Mouse (Mus musculus) lung, postnatal 25 days (tissue): ENCODE data around the gene Gm35549.
"Not testable (repeated sequence)": the region's sequence is repeated elsewhere in the genome, so short reads cannot be mapped to it uniquely, and the experiment has no call there.

ENCODE experiments used
- DNase-seq: peaks from one replicate; pipeline ENCODE4 v3.0.0; 2022; ENCODE audit warnings: low spot score

The Gm35549 gene

GRCm38 (mm10) chr9:122843760-122844159 is at the start of gene Gm35549:
TSS of gene Gm35549 (minus strand) at chr9:122844035.
- DNase-seq: peak; percentile 57

DNA sequence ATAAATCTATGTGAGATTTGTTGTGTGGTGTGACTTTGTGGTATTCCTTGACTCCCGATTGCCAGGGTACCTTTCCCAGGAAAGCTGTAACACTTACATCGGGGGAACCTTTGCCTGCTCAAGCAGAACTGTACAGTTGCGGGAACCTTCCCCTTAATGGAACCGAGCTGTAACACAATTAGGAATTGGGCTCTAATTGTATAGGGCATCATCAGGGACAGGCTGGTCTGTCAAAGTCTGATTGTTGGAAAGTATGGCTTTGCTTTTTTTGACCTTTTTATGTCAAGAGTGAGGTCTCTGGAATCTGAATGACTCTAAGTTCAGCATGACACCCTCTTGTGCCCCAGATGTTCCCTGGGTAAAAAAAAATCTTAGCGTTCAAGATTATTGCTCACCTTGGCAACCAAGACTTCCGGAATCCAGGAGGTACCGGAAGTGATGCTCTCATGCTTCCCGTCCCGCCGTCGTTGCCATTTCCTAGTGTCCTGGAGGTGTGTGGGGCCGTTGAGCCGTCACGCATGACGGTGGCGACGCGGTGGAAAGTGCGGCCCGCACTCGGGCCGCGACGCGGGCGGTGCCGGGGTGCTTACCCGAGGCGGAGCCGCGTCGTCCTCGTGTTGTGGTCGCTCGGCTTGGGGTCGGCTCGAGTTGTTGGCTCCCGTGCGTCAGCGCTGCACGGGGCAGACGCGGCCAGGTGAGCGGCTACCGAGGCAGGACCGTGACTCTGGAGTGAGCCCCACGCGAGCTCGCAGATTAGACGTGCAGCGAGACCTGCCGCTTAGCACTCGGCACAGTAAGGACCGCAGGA is 42.7 kb upstream of the Gm35549 start:
- peak; percentile 78 for DNase-seq

- no peak for DNase-seq
These were observed 41.5 kb upstream of the Gm35549 start, which contains the start of gene Zkscan7 for GRCm38 (mm10) chr9:122885385-122885784. TSS of gene Zkscan7 (plus strand) at chr9:122885685.

- no peak for DNase-seq
These were observed 31.3 kb upstream of the Gm35549 start for GRCm38 (mm10) chr9:122875145-122875544.

DNA sequence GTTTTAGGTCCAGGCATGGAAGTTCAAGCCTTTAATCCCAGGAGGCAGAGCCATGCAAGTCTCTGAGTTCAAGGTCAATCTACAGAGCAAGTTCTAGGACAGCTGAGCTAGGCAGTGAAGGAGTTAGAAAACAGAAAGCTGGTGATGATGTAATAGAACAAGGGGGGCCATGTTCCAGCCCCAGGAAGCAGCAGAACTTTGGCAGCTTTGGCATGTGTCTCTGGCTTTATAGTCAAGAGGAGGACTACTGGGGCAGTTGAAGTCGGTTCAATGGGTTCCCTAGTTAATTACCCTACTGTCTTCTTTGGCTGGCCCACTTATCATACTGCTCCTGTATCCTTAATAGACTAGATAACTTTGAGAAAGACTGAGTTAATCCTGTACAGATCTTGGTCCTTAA is 30.8 kb upstream of the Gm35549 start:
- DNase-seq: no peak

DNA sequence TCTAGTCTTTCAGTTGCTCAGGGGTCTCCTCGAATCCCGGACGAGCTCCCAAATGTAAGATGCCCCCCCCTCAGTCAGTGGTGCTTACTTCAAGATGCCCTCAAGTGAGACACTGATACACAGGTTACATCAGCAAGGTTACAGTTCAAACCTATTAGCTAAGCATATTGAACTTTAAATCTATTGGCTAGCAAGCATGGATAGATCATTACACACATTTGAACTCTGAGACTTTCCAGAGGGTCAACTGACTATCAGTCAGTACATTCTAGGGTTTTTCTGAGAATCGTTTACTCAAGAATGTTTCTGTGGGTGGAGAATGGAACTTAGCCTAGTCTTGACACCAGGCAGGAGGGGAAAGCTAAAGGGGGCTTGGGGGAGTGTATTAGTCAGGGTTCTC is 28.8 kb upstream of the Gm35549 start:
- no peak for DNase-seq

GRCm38 (mm10) chr9:122866192-122866591 is 22.4 kb upstream of the Gm35549 start:
- DNase-seq: no peak

- peak; percentile 85 for DNase-seq
These were observed 21.9 kb upstream of the Gm35549 start, which contains the start of gene Zfp445 for GRCm38 (mm10) chr9:122865697-122866166. TSS of gene Zfp445 (minus strand) at chr9:122866006.

DNA sequence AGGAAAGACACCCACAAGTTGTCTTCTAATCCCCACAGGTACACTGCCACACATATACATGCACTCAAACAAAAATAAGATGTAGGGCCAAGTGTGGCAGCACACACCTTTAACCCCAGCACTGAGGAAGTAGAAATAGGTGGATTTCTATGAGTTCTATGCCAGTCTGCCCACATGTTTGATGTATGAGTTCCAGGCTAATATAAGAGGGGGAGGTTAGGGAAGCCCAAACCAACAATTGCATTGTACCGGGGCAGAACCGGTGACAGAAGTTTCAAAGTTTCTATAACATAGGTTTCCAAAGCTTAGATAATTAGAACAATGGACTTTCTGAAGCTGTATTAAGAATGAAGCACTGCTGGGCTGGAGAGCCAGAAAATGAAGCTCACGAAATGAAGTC is 21.0 kb upstream of the Gm35549 start:
- DNase-seq: no peak

- no peak for DNase-seq
These were observed 19.9 kb upstream of the Gm35549 start for GRCm38 (mm10) chr9:122863731-122864130.

GRCm38 (mm10) chr9:122860752-122861151 is 16.9 kb upstream of the Gm35549 start:
- no peak for DNase-seq

- no peak for DNase-seq
These were observed 12.9 kb upstream of the Gm35549 start for GRCm38 (mm10) chr9:122856716-122857115.

DNA sequence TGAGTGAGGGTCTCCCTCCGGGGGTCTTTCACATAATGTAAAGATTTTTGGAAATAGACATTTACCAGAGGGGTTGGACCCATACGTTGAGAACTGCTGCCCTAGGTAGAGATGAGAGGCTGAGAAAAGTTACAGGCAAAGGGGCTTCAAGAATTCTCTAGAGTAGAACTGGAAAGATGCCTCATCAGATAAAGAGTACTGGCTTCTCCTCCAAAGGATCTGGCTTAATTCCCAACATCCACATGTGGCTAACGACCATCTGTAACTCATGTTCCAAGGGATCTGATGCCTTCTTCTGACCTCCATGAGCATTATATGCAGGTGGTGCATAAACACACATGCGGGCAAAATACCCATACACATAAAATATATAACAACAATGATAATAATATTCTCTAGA is 11.8 kb upstream of the Gm35549 start:
- no peak for DNase-seq

- not testable (repeated sequence) for DNase-seq
These were observed 11.3 kb upstream of the Gm35549 start for GRCm38 (mm10) chr9:122855141-122855540.

DNA sequence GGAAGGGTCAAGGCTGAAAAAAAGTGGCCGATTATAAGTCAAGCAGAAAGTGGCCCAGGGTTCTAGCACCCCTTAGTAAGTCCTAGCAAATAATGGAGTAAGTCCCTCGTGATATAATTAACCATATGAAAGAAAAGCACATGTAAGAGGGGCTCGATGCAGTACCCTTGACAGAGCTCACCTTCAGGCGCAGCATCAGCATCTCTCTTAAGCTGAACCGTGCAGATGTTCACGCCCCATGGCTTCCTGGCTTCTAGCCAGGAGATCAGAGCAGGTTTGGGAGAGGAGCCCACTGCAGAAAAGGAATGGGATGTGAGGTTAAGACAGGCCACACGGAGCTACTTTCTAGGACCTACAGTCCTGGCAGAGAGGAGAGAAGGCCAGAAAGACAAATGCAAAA is 10.7 kb upstream of the Gm35549 start:
- no peak for DNase-seq

- not testable (repeated sequence) for DNase-seq
These were observed 4.0 kb upstream of the Gm35549 start for GRCm38 (mm10) chr9:122847811-122848311.

DNA sequence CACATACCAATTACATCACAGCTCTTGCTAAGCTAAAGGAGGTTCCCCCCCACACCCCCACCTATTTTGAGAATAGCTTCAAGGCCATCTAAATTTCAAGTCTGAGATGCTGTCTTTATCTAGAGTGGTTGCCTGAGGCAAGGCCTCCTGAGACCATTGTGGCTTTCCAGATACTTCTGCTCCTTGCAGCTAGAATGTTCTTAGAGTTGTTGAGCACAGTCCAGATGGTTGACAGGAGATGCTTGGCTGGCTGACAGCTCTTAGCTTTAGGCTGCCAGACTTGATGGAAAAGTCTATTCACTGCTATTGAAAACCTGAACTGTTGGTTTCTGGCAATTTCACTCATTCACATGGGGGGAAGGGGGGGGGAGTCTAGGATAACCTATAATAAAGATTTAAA is 2.3 kb upstream of the Gm35549 start:
- no peak for DNase-seq

- DNase-seq: no peak
These were observed 1.8 kb upstream of the Gm35549 start for GRCm38 (mm10) chr9:122845621-122846020.

- peak; percentile 81 for DNase-seq
These were observed 6.2 kb downstream of the Gm35549 start for GRCm38 (mm10) chr9:122837680-122838079.

- no peak for DNase-seq
These were observed 6.6 kb downstream of the Gm35549 start for GRCm38 (mm10) chr9:122837216-122837615.

- DNase-seq: no peak
These were observed 7.0 kb downstream of the Gm35549 start for GRCm38 (mm10) chr9:122836790-122837189.

GRCm38 (mm10) chr9:122836126-122836525 is 7.7 kb downstream of the Gm35549 start:
- DNase-seq: no peak

DNA sequence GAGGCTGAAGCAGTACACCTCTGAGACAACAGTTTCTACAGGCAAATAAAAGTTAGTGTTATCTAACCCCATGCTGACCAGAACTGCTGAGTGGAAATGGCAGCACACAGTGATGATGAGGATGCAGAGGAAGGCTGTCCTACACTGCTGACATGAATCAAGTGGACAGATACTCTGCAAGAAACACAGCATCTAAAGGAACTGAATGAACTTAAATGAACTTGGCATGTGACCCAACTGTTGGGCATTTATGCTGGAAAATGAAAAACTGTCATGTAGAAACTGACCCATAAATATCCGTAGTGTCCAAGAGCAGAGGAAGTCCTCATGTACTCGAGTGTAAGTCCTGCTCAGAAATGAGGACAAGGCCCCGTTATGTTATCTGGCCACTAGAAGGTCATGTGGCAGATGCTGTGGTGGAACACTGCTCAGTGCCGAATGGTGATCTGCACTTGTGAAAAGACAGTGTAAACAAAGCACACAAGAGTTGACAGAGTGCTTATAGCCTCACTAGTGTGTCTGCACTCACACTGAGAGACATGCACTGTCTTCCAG is 13.9 kb downstream of the Gm35549 start:
- DNase-seq: no peak
